Mouse (Mus musculus): ENCODE measurements around the gene Klra2. TPM values are rescaled to one million over a fixed set of nuclear protein-coding genes. Genes with fewer than 3 reads are reported as not detected.
"Not testable (repeated sequence)": the region's sequence is repeated elsewhere in the genome, so short reads cannot be mapped to it uniquely, and the experiment has no call there.

Gene Klra2
- total RNA-seq (2021): not detected
- long read RNA-seq, experiment 1: 0 reads
- long read RNA-seq, experiment 2: 0 reads

GRCm38 (mm10) chr6:131247206-131247605 is at the start of gene Klra2:
TSS of gene Klra2 (minus strand) at chr6:131247362.
- intact Hi-C loops (cut with DNase I): no loop called here
- no peak for TF ChIP-seq CTCF (IDR thresholded peaks at IDR 0.05)
- no peak for DNase-seq
- Histone ChIP-seq H3K4me3 (no peak within 1 kb of the TSS), H3K27ac (no peak within 1 kb of the TSS)

DNA sequence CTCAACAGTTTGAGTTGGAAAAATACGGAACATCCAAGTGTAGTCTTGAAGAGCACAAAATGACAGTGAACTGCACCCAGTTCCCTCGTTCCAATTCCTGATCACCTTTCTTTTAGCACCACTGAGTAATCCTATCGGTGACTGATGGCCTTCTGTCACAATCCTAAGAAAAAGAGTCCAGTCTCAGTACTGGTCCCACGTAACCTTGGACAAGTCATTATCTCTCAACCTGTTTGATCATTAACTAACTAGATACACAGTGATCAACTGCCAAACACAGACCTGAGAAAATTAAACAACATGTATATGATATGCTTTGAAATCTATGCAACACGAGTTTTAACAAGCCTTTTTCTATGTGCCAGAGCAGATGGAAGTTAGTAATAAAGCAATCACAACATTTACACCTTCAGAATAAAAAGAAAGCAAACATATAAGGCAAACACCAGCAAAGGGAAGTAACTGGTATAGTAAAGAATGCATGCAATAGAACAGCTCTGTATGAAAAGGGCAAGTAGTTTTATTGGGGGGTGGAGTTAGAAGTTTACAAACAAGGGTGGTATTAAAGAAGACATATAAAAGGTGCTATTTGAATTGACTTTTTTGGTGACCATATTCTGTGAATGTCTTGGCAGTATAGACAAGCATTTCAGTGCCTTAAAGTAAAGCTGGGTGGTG is 47.4 kb upstream of the Klra2 start:
- intact Hi-C loops (cut with DNase I): loop anchor here (2.0 to 5.0 kb wide), 2 partner anchors 58 to 126 kb away; partner anchors contain the start of gene Styk1
- Histone ChIP-seq H3K27ac (no peak overlapping the region), H3K4me3 (no peak overlapping the region)
- no peak for TF ChIP-seq CTCF (IDR thresholded peaks at IDR 0.05)
- no peak for DNase-seq

DNA sequence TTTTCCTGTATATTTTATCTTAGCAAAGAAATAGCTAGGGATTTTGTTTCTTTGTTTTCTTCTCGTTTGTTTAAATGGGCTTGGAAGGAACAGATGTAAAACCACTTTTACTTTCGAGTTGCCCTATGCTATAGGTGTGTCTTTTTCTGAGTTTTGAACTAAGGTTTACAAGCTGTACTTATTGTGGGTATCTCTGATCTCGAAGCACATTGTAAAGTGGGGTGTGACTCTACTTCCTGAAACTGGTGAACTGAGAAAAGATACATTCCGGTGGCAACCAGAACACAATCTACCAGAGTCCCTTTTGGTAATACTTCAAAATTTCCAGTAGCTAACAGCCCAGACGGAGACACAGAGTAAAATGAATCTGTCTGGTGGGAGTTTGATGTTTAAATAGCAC is 46.8 kb upstream of the Klra2 start:
- no peak for DNase-seq
- TF ChIP-seq CTCF (IDR thresholded peaks at IDR 0.05): no peak
- intact Hi-C loops (cut with DNase I): loop anchor here (2.0 to 5.0 kb wide), 2 partner anchors 58 to 127 kb away; partner anchors contain the start of gene Styk1

DNA sequence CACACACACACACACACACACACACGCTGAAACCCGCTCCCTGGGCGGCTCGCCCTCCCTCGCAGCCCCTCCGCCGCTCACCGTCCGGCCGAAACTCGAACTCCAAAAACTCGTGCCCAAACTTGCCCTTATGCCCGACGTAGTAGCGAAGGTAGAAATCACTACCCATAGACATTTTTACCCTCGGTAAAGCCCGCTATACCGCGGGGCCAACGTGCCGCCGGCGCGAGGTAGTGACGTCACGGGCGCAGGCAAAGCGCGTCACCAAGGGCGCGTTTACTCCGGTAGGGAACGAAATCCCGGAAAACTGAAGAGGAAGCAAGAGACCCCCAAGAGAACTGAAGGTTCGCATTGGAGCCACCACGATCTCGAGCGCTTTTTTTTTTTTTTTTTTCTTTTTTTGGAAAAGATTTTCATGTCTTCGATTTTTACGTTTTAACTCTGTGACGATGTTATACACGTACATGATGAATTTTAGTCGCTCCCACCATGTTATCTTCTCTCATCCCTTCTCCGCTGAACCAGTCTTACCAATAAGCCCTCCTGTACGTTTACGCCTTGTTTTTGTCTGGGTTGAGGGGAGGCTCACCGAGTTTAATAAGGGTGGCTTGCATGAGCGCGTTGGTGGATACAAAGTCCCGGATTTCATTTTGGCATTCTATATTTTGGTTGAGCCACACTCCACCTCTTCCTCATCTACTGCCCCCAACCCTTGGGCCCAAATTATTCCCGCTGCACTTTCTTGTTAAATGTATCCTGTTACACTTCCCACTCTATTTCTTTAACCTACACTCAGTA is 46.0 kb upstream of the Klra2 start, which contains the start of gene Magohb:
TSS of gene Magohb (minus strand) at position 254 of the 798 bp plus-strand sequence.
- no peak for TF ChIP-seq CTCF (IDR thresholded peaks at IDR 0.05)
- intact Hi-C loops (cut with DNase I): loop anchor here (5.0 kb wide), 1 partner anchor 59 kb away; the partner anchor contains the start of gene Styk1
- DNase-seq: peak; percentile 89
- peak within 1 kb of the TSS; percentile 91 for H3K27ac ChIP-seq
- H3K4me3 ChIP-seq: peak within 1 kb of the TSS; percentile 75

More for the DNA sequence above, 46.8 kb upstream of the Klra2 start:
- Histone ChIP-seq H3K4me3 (peak overlapping the region; percentile 75), H3K27ac (no peak overlapping the region; the same call in 1 of the 2 replicates)

DNA sequence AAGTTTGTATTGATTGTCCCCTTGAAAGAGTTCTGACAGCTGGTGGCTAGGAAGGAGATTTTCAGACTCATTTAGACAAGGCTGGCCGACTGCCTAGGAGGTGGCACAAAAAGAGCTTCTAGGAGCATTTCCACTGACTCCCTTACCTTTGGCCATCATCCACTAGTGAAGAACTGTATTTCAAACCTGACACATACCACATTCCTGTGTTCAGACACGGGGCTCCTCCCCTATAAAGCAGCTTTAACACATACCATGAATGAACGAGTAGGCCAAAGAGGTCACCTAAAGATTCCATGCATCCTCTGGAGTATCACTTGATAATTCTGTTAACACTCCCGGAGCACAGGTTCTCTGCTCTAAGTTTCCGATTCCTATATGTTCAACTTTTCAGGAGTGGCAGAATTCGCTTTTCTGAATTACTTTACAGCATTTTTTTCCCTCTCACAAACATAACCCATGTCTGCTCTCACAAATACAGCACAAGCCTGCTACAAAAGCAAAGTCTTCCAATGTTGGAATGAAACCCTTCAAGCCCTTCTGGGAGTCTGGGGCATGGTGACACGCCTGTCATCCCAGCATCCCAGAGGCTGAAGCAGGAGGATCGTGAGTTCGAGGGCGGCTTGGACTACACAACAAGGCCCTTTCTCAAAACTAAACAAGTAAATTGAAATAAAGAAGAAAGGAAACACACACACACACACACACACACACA is 45.3 kb upstream of the Klra2 start:
- intact Hi-C loops (cut with DNase I): loop anchor here (5.0 kb wide), 1 partner anchor 60 kb away; the partner anchor contains the start of gene Styk1
- peak overlapping the region; percentile 91 for H3K27ac ChIP-seq

GRCm38 (mm10) chr6:131290430-131290829 is 43.3 kb upstream of the Klra2 start:
- Histone ChIP-seq H3K27ac (no peak overlapping the region), H3K4me3 (no peak overlapping the region)
- peak; percentile 56 for TF ChIP-seq CTCF (IDR thresholded peaks at IDR 0.05)
- intact Hi-C loops (cut with DNase I): loop anchor here (5.0 kb wide), 1 partner anchor 62 kb away; the partner anchor contains the start of gene Styk1
- DNase-seq: peak; percentile 24

More for the DNA sequence above, 45.3 kb upstream of the Klra2 start:
- no peak for TF ChIP-seq CTCF (IDR thresholded peaks at IDR 0.05)
- H3K4me3 ChIP-seq: peak overlapping the region; percentile 75
- DNase-seq: no peak

GRCm38 (mm10) chr6:131278160-131278559 is 31.0 kb upstream of the Klra2 start:
- intact Hi-C loops (cut with DNase I); H3K4me3 ChIP-seq; DNase-seq; H3K27ac ChIP-seq: not testable (repeated sequence)

DNA sequence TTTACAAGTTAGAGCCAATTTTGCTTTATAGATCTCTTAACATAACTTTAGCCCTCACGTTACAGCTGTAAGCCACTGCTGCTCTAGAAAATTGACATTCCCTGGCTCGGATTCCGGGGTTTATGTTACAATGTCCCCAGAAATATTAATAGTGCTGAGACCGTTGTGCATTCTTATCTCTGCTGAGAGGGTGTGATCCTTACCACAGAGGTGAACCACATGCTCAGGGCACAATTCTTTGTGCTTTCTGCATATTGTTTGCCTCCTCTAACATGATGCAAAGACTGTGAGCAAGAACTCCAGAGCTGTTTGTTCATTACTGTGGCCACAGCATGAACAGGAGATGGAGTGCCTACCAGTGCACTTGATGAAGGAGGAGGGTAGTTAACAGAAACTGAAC is 29.5 kb upstream of the Klra2 start:
- no peak for DNase-seq
- H3K4me3 ChIP-seq: no peak overlapping the region
- intact Hi-C loops (cut with DNase I): no loop called here
- no peak for TF ChIP-seq CTCF (IDR thresholded peaks at IDR 0.05)
- no peak overlapping the region for H3K27ac ChIP-seq

DNA sequence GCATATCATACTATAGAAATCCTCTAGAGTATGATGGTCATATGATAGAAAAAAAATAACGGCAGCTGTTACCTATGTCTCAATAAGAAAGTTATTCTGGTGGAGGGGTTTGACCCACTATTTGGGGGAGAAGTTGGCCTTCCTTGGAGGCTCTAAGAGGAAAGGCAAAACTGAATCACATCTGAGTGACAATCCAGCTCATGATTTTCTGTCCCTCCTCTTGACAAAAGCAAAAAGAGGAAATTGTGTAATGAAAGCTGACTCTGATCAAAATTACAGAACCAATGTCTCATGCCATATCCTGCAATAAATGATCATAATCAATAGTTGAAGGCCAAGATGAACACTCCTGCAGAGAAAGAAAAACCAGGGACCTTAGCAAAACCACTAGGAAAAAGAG is 25.1 kb upstream of the Klra2 start:
- Histone ChIP-seq H3K4me3 (no peak overlapping the region), H3K27ac (no peak overlapping the region)
- intact Hi-C loops (cut with DNase I): no loop called here
- no peak for TF ChIP-seq CTCF (IDR thresholded peaks at IDR 0.05)
- DNase-seq: no peak

DNA sequence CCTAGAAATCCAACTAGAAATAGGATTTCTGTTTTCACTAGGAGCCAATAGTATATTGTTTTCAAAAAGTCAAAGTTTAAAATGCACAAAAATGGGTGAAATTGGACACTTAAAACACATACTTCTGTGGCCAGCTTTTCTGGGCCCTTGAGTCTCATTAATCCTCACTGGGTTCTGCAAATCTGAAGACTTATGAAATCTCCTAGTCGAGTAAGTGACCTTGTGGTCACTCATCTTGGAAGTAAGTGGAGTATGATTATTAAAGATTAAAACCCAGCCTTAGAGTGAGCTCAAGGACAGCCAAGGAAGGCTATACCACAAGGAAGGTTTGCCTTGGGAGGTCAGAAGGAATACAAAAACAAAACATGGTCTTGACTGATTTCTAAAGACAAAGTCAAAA is 23.1 kb upstream of the Klra2 start:
- intact Hi-C loops (cut with DNase I): no loop called here
- H3K27ac ChIP-seq: no peak overlapping the region
- no peak for DNase-seq
- TF ChIP-seq CTCF (IDR thresholded peaks at IDR 0.05): no peak
- no peak overlapping the region for H3K4me3 ChIP-seq

- intact Hi-C loops (cut with DNase I): no loop called here
- no peak for TF ChIP-seq CTCF (IDR thresholded peaks at IDR 0.05)
- Histone ChIP-seq H3K27ac (no peak overlapping the region), H3K4me3 (no peak overlapping the region)
- DNase-seq: no peak
These were observed 22.4 kb upstream of the Klra2 start for GRCm38 (mm10) chr6:131269599-131269998.

DNA sequence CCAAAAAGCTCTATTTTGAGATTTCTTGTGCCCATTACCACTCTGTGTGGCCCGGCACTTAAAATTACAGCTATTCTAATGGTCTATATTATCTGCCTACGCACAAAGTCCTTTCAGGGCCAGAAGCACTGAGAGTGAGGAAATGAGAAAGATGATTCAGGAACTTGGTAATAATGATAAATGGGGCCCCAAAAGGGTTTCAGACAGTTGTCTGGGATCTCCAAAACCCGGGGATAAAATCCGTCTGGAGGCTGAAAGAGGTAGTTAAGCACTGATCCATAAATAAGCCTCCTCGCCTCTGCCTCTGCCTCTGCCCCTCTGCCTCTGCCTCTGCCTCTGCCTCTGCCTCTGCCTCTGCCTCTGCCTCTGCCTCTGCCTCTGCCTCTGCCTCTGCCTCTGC is 17.0 kb upstream of the Klra2 start:
- H3K4me3 ChIP-seq: no peak overlapping the region
- no peak for TF ChIP-seq CTCF (IDR thresholded peaks at IDR 0.05)
- intact Hi-C loops (cut with DNase I): no loop called here
- H3K27ac ChIP-seq: no peak overlapping the region
- no peak for DNase-seq

Data from gastrocnemius, adult 2 months (tissue).